Mouse (Mus musculus) mouse trophoblast stem cell (cell line): Measurements from ENCODE around the gene Gbp3.

ENCODE experiments used
- in situ Hi-C, 2 experiments: fragments of 300-500 bp; cut with MseI, MboI; formaldehyde crosslinking; loops; 2 replicates in 1 of 2; 3 replicates in 1 of 2; pipeline ENCODE4 v1.15.1; 2025

Gene Gbp3

DNA sequence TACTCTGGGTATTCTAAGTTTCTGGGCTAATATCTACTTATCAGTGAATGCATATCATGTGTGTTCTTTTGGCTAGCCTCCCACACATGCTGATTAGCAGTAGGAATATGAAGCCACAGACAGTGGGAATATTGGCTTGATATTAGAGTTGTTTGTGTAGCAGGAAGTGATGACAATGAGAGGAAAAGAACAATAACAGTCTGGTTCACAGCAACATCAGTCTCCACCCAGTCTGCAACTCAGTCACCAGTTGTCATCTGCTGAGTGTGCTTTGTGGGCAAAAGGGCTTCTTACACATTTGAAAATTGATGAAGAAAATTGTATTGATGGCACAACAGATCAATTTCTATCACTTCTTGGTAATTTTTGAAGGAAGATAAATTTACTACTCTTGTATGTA lies 27.6 kb downstream of the Gbp3 start:
- in situ Hi-C loops: no loop called here

DNA sequence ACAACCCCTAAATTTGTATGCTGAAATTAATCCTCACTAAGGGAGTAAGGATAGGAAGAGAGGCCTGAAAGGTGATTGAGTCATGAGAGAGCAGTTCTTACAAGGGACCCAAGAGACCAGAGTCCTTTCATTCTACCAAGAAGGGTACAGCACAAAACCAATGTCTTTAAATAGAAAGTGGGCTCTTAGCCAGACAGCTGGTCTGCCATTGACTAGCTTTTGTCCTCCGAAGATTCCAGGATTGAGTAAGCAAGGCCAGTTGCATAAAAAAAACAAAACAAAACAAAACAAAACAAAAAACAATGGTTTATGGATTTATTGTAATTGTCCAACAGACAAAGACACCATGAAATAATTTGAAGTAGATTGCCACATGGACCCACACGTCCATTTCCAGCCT lies 29.1 kb downstream of the Gbp3 start:
- in situ Hi-C loops: no loop called here

DNA sequence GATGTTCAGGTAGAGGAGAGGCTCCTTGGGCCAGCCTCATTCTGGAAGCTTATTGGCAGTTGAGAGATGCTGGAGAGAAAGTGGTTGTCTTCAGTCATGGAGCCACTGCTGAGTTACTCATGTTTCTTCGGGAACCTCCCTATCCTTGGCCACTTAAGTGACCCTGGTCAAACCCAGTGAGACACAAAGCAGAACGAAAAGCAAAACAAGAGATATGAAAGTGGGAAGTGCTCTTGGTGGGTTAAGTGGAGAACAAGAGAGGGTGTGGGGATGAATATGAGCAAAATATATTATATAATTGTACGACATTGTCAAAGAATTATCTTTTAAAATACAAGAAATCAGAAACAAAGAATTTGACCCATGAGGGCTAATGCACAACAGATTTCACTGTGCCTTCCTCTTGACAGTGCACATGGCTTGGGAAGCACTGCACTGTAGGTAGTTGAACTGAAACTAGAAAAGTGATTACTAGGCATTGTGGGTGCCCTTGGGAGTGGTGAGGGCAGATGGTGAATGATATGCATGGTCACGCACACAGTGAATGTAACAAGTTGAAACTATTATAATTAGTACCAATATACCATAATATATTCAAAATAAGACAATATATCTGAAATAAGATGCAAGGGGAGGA lies 30.7 kb downstream of the Gbp3 start:
- in situ Hi-C loops: no loop called here

DNA sequence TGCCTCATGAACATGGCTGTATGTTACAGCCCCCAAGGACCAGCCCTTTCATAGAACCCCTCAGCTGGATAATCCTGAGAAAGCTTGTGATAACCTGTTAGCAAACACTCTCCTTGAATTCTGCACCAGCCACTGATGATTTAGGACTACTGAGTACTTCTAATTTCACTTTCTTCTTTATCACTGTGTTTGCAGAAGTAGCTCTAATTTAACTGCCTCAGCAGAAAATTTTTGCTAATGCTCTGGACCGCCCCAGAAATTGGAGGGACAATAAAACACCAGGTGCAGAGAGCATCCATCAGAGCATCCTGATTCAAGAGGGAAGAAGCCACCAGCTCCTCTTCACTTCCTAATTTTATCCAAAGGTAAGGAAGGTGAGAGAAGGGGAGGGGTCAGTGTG lies 34.7 kb downstream of the Gbp3 start, which contains the start of gene Gbp2b:
Gene Gbp2b (plus strand): TSS at position 301 of the 400 bp plus-strand sequence.
- in situ Hi-C loops: no loop called here

DNA sequence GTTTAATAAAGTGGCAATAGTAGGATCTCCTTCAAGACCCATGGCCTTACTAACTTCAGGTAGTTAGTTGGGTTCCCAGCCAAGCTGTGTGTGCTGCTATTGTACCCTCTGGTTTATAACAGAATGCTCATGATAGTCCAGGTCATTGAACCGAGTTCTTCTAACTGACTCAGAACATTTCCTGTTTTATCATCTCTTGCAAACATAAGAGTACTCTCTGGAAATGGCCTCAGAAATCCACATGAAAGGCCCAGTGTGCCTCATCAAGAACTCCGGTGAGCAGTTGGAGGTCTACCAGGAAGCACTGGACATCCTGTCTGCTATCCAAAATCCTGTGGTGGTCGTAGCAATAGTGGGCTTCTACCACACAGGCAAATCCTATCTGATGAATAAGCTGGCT lies 38.1 kb downstream of the Gbp3 start:
- in situ Hi-C loops: no loop called here

DNA sequence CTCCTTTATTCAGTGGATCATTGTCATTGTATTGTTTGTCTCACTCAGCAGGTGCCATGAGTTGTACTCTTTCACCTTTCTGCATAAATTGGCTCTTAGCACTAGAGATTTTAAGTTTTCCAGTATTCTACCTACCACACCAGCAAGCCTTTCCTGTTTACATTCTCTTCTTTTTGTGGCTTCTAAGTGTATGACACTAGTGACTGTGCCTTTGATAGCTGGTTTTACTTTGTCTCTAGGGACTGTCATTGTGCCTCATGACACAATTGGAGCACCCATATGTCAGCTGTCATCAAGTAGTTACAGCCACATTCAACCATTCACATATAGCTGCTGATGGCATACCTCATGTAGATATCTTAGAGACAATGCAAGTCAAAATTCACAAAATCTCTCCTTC lies 41.8 kb downstream of the Gbp3 start:
- in situ Hi-C loops: no loop called here

DNA sequence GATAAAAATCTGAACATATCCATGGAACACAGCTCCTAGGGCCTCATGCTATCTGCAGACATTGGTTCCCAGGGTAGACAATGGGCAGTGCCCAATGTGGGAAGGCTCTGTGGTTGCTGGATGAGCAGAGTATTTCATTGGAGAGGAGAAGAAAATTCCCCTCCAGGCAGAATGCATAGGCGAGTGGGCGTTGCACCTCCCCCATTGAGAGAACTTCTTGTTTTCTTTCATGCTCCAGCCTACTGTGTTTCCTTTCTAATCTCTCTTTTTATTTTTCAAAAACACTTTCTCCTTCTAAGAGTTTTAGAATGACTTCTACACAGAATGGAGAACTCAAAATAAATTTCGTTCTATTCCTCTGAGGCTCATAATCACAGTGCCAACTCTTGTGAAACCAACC lies 58.8 kb downstream of the Gbp3 start:
- in situ Hi-C loops: no loop called here

DNA sequence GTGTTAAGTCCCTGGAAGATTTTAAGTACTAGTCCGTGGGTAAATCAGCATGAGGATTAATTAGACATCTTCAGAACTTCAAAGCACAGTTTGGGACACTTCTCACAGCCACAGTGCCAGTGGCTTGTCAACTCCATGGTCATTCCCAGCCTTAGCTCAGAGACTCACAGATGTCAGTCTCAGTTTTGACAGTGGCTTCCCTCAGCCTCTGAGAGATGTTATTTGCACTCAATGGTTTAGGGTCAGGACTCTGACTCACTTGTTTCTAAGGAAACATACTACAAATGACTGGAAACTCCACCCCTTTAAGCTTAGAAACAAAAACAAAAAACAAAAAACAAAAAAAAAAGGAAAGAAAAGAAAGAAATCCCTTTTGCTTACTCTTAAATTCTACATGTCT lies 59.8 kb downstream of the Gbp3 start:
- in situ Hi-C loops: loop anchor here (5.0 kb wide), 1 partner anchor 127 kb away; the partner anchor contains the start of gene Gbp5 (in 2 of the 2)

DNA sequence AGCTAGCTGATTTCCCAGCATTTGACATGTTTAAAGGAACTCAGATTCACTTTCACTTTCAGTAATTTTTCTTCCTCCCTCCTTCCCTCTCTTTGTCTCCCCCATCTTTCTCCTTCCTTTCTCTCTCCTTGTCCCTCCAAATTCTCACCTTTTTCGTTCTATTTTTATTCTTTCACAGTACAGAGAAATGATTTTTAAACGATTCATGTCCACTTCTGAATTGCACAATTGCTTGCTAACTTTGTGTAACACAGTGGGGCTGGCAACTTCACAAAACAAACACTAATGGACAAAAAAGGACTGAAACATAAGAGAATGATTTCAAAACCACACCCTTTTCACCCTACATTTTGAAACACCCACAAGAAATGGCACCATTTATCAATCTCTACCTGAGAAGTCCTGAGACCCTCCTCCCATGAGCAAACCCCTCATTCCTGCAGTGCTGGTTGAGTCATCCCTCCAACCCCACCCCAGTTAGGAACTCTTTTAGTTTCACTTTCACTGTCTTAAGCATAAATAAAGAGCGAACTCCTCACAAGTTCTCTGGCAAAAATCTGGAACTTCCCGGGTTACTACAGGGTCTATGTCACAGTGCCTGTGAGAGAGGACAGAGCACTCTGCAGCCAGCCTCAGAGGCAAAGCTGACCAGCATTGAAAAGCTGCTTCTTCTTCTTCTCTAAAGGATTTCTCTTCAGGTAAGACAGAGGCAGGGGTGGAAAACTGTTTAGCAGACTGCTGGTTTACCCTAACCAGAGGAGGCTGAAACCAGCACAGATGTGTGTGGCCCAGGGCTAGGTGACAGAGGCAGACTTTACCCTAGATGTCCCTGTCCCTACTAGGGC lies 60.5 kb downstream of the Gbp3 start, which contains the start of gene Gbp2:
Gene Gbp2 (plus strand): TSS at position 492 of the 845 bp plus-strand sequence.
- in situ Hi-C loops: loop anchor here (5.0 kb wide), 1 partner anchor 128 kb away; the partner anchor contains the start of gene Gbp5 (in 2 of the 2)

DNA sequence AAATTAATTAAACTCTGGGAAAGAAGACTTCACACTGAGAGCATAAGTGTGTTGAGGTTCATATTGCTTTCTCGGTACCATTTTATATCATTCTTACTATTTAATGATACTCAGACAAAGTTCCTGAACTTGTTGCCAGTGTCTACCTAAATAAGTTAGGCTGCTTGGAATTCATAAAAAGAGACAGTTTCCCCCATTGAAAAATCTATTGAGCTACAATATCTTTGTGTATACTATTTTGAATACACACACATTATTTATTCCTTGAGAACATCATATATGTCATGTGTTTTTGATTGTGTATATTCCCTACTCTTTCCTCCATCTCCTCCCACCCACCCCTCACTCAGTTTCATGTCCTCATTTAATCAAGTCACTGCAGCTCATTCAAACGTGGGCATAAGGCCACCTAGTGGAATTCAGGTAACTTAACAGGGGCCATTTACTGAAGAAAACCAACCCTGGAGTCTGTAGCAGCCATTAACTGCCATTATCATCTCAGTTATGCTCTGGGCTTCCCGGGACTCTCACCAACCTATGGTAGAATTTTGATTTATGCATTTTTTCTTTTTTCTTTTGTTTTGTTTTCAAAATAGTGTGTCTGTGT lies 61.2 kb downstream of the Gbp3 start:
- in situ Hi-C loops: loop anchor here (5.0 kb wide), 1 partner anchor 129 kb away; the partner anchor contains the start of gene Gbp5 (in 2 of the 2)
